Comparison of ENCODE assay signal across 8 mouse cellular contexts in genomic region chr11:85261192-85261591, GRCm38 (mm10). TPM values are rescaled to one million over a fixed set of nuclear protein-coding genes. Genes with fewer than 3 reads are reported as not detected.
DNase-seq lines count a peak whose midpoint lies in the region; ATAC-seq and TF ChIP-seq lines count a peak whose summit lies in the region.

No protein-coding gene starts in this region.

- H3K36me3 ChIP-seq in neural tube, embryonic 15.5 days = no peaks in the 10 kb centered on the region
- no peaks in the 10 kb centered on the region for H3K36me3 ChIP-seq in lung, postnatal 0 days (ENCODE audit: insufficient read depth, low read length)

- no peaks in the 10 kb centered on the region for H3K27me3 ChIP-seq in neural tube, embryonic 15.5 days (replicated peaks)
- H3K27me3 ChIP-seq in lung, postnatal 0 days (replicated peaks; ENCODE audit: insufficient read depth, low read length) = no peaks in the 10 kb centered on the region

- TF ChIP-seq EP300 in lung, postnatal 0 days (IDR thresholded peaks at IDR 0.05) = no peak

- no peak overlapping the region for H3K4me2 ChIP-seq in neural tube, embryonic 15.5 days
- H3K4me2 ChIP-seq in lung, postnatal 0 days (replicated peaks; ENCODE audit: low read depth, low read length) = no peak overlapping the region

- WGBS in neural tube, embryonic 15.5 days = 31% methylated on average over 7 of the region's 7 CpGs
- 19% methylated on average over 7 of the region's 7 CpGs for WGBS in lung, postnatal 0 days

- H3K4me3 ChIP-seq in neural tube, embryonic 15.5 days (replicated peaks) = no peak overlapping the region
- no peak overlapping the region for H3K4me3 ChIP-seq in lung, postnatal 0 days (ENCODE audit: low read depth, low read length)

- no peaks in the 10 kb centered on the region for H3K9me3 ChIP-seq in neural tube, embryonic 15.5 days (replicated peaks)
- no peaks in the 10 kb centered on the region for H3K9me3 ChIP-seq in lung, postnatal 0 days (ENCODE audit: low read length)

- H3K4me1 ChIP-seq in neural tube, embryonic 15.5 days = no peaks in the 10 kb centered on the region
- H3K4me1 ChIP-seq in lung, postnatal 0 days (ENCODE audit: insufficient read depth, low read depth, low read length) = no peaks in the 10 kb centered on the region

- H3K9ac ChIP-seq in neural tube, embryonic 15.5 days (replicated peaks) = no peak overlapping the region
- H3K9ac ChIP-seq in lung, postnatal 0 days (replicated peaks; ENCODE audit: low read depth) = no peak overlapping the region

- H3K27ac ChIP-seq in neural tube, embryonic 15.5 days (replicated peaks) = no peak overlapping the region
- no peak overlapping the region for H3K27ac ChIP-seq in lung, postnatal 0 days (ENCODE audit: low read length)

- TF ChIP-seq CTCF in brain, embryonic 14.5 days (IDR thresholded peaks at IDR 0.05; ENCODE audit: borderline replicate concordance, extremely low read depth, insufficient read depth, insufficient read length) = peak; percentile 60; the same call in 1 of the 2 replicates
- peak; percentile 84 for TF ChIP-seq CTCF in lung, postnatal 0 days (IDR thresholded peaks at IDR 0.05)

- peak; percentile 78 for DNase-seq in neural tube, embryonic 10.5 days (ENCODE audit: extremely low spot score, low spot score)
- peak; percentile 71 for DNase-seq in brain, embryonic 14.5 days (ENCODE audit: low read depth)
- peak; percentile 76 for DNase-seq in forelimb bud, embryonic 11.5 days (ENCODE audit: low read depth, low spot score)
- peak; percentile 86 to 87 for DNase-seq in kidney, postnatal 4 days
- DNase-seq in lung, postnatal 0 days (ENCODE audit: low spot score) = peak; percentile 73
- DNase-seq in right cerebral cortex, postnatal 4 days = peak; percentile 74
- peak; percentile 41 to 78 for DNase-seq in urinary bladder, postnatal 4 days (ENCODE audit: low spot score in 2 of 2)

- no peak for ATAC-seq in neural tube, embryonic 15.5 days (ENCODE audit: low FRiP score)
- no peak for ATAC-seq in lung, postnatal 0 days

- TF ChIP-seq POLR2A in brain, embryonic 14.5 days (IDR thresholded peaks at IDR 0.05; ENCODE audit: borderline replicate concordance, extremely low read depth, insufficient read depth, insufficient read length, poor library complexity, severe bottlenecking) = no peak

RNA-seq across cellular contexts. Expression of gene Appbp2, which starts 26.3 kb away (rescaled TPM):
- polyA plus RNA-seq in neural tube, embryonic 15.5 days (2015; fragmentation: Nextera tagmentation; extraction: Ambion mirVana) = 46.7 and 47.0 TPM in 2 replicates
- 36.6 and 43.0 TPM in 2 replicates for polyA plus RNA-seq in brain, embryonic 14.5 days (2012; rRNA removed)
- polyA plus RNA-seq in lung, postnatal 0 days (2015; fragmentation: Nextera tagmentation; extraction: Ambion mirVana) = 25.9 and 27.4 TPM in 2 replicates

RNA-seq across cellular contexts. Expression of gene Ppm1d, which starts 49.9 kb away (rescaled TPM):
- 16.0 and 16.5 TPM in 2 replicates for polyA plus RNA-seq in neural tube, embryonic 15.5 days (2015; fragmentation: Nextera tagmentation; extraction: Ambion mirVana)
- 19.6 and 20.4 TPM in 2 replicates for polyA plus RNA-seq in brain, embryonic 14.5 days (2012; rRNA removed)
- polyA plus RNA-seq in lung, postnatal 0 days (2015; fragmentation: Nextera tagmentation; extraction: Ambion mirVana) = 12.6 and 13.3 TPM in 2 replicates
